Mouse (Mus musculus) stomach, postnatal 0 days (tissue): ENCODE measurements around the gene Gfra1. TPM values are rescaled to one million over a fixed set of nuclear protein-coding genes. Genes with fewer than 3 reads are reported as not detected.

Source experiments
- ATAC-seq: fragments of 200-750 bp; cut with Nextera tagmentation; 2 replicates; pipeline ENCODE4 v1.8.0; 2017; ENCODE audit not compliant: low FRiP score, low TSS enrichment
- DNase-seq: peaks from one replicate; pipeline ENCODE4 v3.0.0-alpha.2; 2016; ENCODE audit warnings: low spot score
- H3K27ac ChIP-seq: fragments of 300-500 bp; sonication (generic); replicated peaks from 2 replicates; pipeline ENCODE4 v1.5.1; 2014; ENCODE audit warnings: mild to moderate bottlenecking, control low read depth
- H3K27me3 ChIP-seq: fragments of 300-500 bp; sonication (generic); 2 replicates; pipeline ENCODE4 v1.6.1; 2014; ENCODE audit warnings: low read length; ENCODE audit not compliant: control insufficient read depth, insufficient read depth
- H3K36me3 ChIP-seq: fragments of 300-500 bp; sonication (generic); 2 replicates; pipeline ENCODE4 v1.6.1; 2014; ENCODE audit warnings: low read length, mixed read lengths; ENCODE audit not compliant: control insufficient read depth, insufficient read depth
- H3K4me1 ChIP-seq: fragments of 300-500 bp; sonication (generic); replicated peaks from 2 replicates; pipeline ENCODE4 v1.6.1; 2014; ENCODE audit warnings: antibody characterized with exemption; ENCODE audit not compliant: control insufficient read depth, insufficient read depth
- H3K4me2 ChIP-seq: fragments of 300-500 bp; sonication (generic); replicated peaks from 2 replicates; pipeline ENCODE4 v1.6.1; 2014; ENCODE audit warnings: low read depth, mild to moderate bottlenecking, control low read depth, moderate library complexity
- H3K4me3 ChIP-seq: fragments of 300-500 bp; sonication (generic); 2 replicates; pipeline ENCODE4 v1.5.1; 2014; ENCODE audit warnings: low read depth, low read length, control low read depth
- H3K9ac ChIP-seq: fragments of 300-500 bp; sonication (generic); 2 replicates; pipeline ENCODE4 v1.6.1; 2014; ENCODE audit warnings: mild to moderate bottlenecking, low read length, control low read depth, mixed read lengths
- H3K9me3 ChIP-seq: fragments of 300-500 bp; sonication (generic); 2 replicates; pipeline ENCODE4 v1.6.1; 2016; ENCODE audit warnings: low read length; ENCODE audit not compliant: control insufficient read depth
- CTCF ChIP-seq: IDR thresholded peaks from 2 replicates; pipeline ENCODE4 v1.5.1; 2016; ENCODE audit warnings: antibody characterized with exemption, low read depth, mild to moderate bottlenecking, moderate library complexity
- EP300 ChIP-seq: optimal IDR thresholded peaks from 2 replicates; pipeline ENCODE3; 2016; ENCODE audit warnings: antibody characterized with exemption
- WGBS: fragments of 180-500 bp; shearing (Covaris S2); extraction: QIAGEN DNeasy Blood & Tissue Kit; methylation state at CpG from one replicate; pipeline ENCODE4 v1.1.7; 2014; 5-methylcytosine and 5-hydroxymethylcytosine counted together
- polyA plus RNA-seq: library from polyadenylated mRNA; unstranded; fragments of >200 nt; fragmentation: Nextera tagmentation; extraction: Ambion mirVana; gene quantifications from 2 replicates; pipeline ENCODE4 v1.2.1, GENCODE M21; 2015

Gene Gfra1
- polyA plus RNA-seq, 1 experiment from 2014 or later = 9.1 TPM

- Histone ChIP-seq H3K4me3 (no peak overlapping the region), H3K27me3 (no peaks in the 10 kb centered on the region), H3K27ac (no peak overlapping the region), H3K9ac (no peak overlapping the region), H3K4me1 (no peaks in the 10 kb centered on the region), H3K4me2 (no peak overlapping the region), H3K9me3 (no peaks in the 10 kb centered on the region), H3K36me3 (no peaks in the 10 kb centered on the region)
- ATAC-seq (no peak), DNase-seq (no peak)
- TF ChIP-seq CTCF (no peak), EP300 (no peak)
- 51% methylated on average over 5 of the region's 5 CpGs for WGBS
Observed at GRCm38 (mm10) chr19:58329305-58329704, 126.4 kb downstream of the Gfra1 start.

- Histone ChIP-seq H3K9ac (no peak overlapping the region), H3K27ac (no peak overlapping the region), H3K4me3 (no peak overlapping the region), H3K4me1 (no peaks in the 10 kb centered on the region), H3K9me3 (no peaks in the 10 kb centered on the region), H3K4me2 (no peak overlapping the region), H3K27me3 (no peaks in the 10 kb centered on the region), H3K36me3 (no peaks in the 10 kb centered on the region)
- ATAC-seq (no peak), DNase-seq (no peak)
- WGBS = 54% methylated on average over 5 of the region's 5 CpGs
- no peak for TF ChIP-seq EP300
- no peak for TF ChIP-seq CTCF
Observed at GRCm38 (mm10) chr19:58328014-58328413, 127.7 kb downstream of the Gfra1 start.

GRCm38 (mm10) chr19:58316474-58316873 lies 139.2 kb downstream of the Gfra1 start:
- H3K9me3 ChIP-seq = peaks cover 5% of the 10 kb centered on the region; the same call in 1 of the 2 replicates
- H3K27ac ChIP-seq = no peak overlapping the region
- no peaks in the 10 kb centered on the region for H3K27me3 ChIP-seq
- no peak overlapping the region for H3K9ac ChIP-seq
- WGBS = 67% methylated on average over 5 of the region's 5 CpGs
- no peaks in the 10 kb centered on the region for H3K36me3 ChIP-seq
- H3K4me3 ChIP-seq = no peak overlapping the region
- no peak overlapping the region for H3K4me2 ChIP-seq
- ATAC-seq = no peak
- H3K4me1 ChIP-seq = no peaks in the 10 kb centered on the region
- TF ChIP-seq CTCF = no peak
- no peak for TF ChIP-seq EP300
- DNase-seq = no peak

- Histone ChIP-seq H3K27me3 (no peaks in the 10 kb centered on the region), H3K4me3 (no peak overlapping the region), H3K4me2 (no peak overlapping the region), H3K27ac (no peak overlapping the region), H3K9me3 (peaks cover 5% of the 10 kb centered on the region; the same call in 1 of the 2 replicates), H3K9ac (no peak overlapping the region), H3K36me3 (no peaks in the 10 kb centered on the region), H3K4me1 (no peaks in the 10 kb centered on the region)
- 91% methylated on average over 5 of the region's 5 CpGs for WGBS
- DNase-seq (no peak), ATAC-seq (no peak)
- no peak for TF ChIP-seq EP300
- no peak for TF ChIP-seq CTCF
Observed at GRCm38 (mm10) chr19:58315681-58316080, 140.0 kb downstream of the Gfra1 start.

- Histone ChIP-seq H3K4me1 (no peaks in the 10 kb centered on the region), H3K36me3 (no peaks in the 10 kb centered on the region), H3K27ac (no peak overlapping the region), H3K4me3 (no peak overlapping the region), H3K9me3 (peaks cover 5% of the 10 kb centered on the region; the same call in 1 of the 2 replicates), H3K27me3 (no peaks in the 10 kb centered on the region), H3K9ac (no peak overlapping the region), H3K4me2 (no peak overlapping the region)
- ATAC-seq (no peak), DNase-seq (no peak)
- TF ChIP-seq EP300 (no peak), CTCF (no peak)
- WGBS = 83% methylated on average over 5 of the region's 5 CpGs
Observed at GRCm38 (mm10) chr19:58314631-58315030, 141.1 kb downstream of the Gfra1 start.

GRCm38 (mm10) chr19:58313785-58314184 lies 141.9 kb downstream of the Gfra1 start:
- 83% methylated on average over 2 of the region's 2 CpGs for WGBS
- no peak for DNase-seq
- peak; percentile 64 for TF ChIP-seq CTCF
- no peak for TF ChIP-seq EP300

More at GRCm38 (mm10) chr19:58313785-58314184, 141.9 kb downstream of the Gfra1 start:
- H3K4me3 ChIP-seq = no peak overlapping the region
- no peak overlapping the region for H3K9ac ChIP-seq
- no peak overlapping the region for H3K27ac ChIP-seq
- ATAC-seq = no peak
- peaks cover 5% of the 10 kb centered on the region; the same call in 1 of the 2 replicates for H3K9me3 ChIP-seq
- H3K36me3 ChIP-seq = no peaks in the 10 kb centered on the region
- H3K4me2 ChIP-seq = no peak overlapping the region
- no peaks in the 10 kb centered on the region for H3K27me3 ChIP-seq
- H3K4me1 ChIP-seq = no peaks in the 10 kb centered on the region
